Mouse (Mus musculus): ENCODE measurements at regions not wholly inside any gene's neighbourhood (a gene's known extent, or its start where the extent isn't known, plus 50 kb on each side); places are given as distances from the start of the nearest gene placed in this dataset.

DNA sequence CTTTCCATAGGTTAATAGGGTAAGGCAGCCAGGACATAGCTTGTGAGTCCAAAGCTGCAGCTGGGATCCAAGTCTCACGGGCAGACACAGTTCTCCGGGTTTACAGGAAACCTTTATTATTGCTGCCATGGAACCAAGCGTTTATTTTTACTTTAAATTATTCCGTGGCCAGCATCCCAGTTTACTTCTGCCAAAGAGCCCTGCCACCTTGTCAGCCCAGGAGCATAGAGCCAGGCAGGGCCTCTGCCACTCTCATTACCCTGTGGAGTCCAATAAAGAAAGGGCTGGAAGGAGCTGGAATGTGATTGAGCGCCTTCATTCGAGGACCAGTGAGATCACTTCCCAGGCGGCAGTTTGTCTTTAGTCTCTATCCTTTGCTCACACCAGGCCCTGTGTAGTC lies 96.6 kb upstream of the Atp6ap2 start:
- no peak overlapping the region for H3K9ac ChIP-seq
- peaks cover 34% of the 10 kb centered on the region for H3K27me3 ChIP-seq
- no peaks in the 10 kb centered on the region for H3K9me3 ChIP-seq
- no peak overlapping the region for H3K4me2 ChIP-seq
- WGBS: 78% methylated on average over 7 of the region's 7 CpGs
- H3K4me3 ChIP-seq: no peak overlapping the region
- no peaks in the 10 kb centered on the region for H3K4me1 ChIP-seq
- no peak for ATAC-seq (ENCODE audit: insufficient number of reproducible peaks, insufficient read depth, low FRiP score, low TSS enrichment, low read depth)
- H3K36me3 ChIP-seq: no peaks in the 10 kb centered on the region
- no peak overlapping the region for H3K27ac ChIP-seq

DNA sequence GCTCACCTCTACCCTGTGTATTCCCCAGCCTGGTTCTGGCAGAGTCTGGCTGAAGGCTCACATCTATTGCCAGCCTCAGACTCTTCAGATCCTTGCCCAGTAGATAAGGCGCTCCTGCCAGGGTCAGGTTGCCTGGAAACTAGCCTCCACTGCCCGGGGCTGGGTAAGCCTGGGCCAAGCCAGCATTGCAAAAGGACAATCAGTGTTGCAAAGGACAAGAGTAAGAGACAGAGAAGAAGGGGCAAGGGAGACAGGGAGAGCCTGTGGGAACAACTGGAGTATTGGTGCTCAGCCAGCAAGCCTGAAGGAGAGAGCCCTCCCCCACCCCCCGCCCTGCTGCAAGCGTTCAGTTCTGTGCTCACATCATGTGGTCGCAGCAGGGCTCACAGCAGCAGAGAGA lies 94.4 kb upstream of the Atp6ap2 start:
- no peak overlapping the region for H3K4me2 ChIP-seq
- H3K27me3 ChIP-seq: peaks cover 40% of the 10 kb centered on the region
- H3K36me3 ChIP-seq: no peaks in the 10 kb centered on the region
- H3K27ac ChIP-seq: no peak overlapping the region
- H3K4me3 ChIP-seq: no peak overlapping the region
- no peak for ATAC-seq (ENCODE audit: insufficient number of reproducible peaks, insufficient read depth, low FRiP score, low TSS enrichment, low read depth)
- no peak overlapping the region for H3K9ac ChIP-seq
- no peaks in the 10 kb centered on the region for H3K4me1 ChIP-seq
- no peaks in the 10 kb centered on the region for H3K9me3 ChIP-seq
- 57% methylated on average over 5 of the region's 5 CpGs for WGBS

DNA sequence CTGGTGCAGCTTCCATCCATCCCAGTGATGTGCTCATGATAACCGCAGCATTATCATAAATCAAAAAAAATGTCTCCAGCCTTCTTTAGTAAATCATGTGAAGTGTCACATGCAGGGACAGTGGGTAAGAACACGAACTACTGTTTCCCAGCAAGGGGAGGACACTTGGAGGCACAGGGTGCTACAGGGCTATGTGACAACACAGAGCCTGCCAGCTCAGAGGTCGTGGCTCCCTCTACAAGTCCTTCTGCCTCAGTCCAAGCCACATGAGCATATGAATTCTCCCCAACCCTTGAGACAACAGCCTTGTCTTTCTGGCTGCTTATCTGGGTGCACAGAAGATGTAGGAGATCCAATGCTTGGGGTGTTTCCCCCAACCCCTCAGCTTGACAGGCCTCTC lies 93.7 kb upstream of the Atp6ap2 start:
- H3K4me2 ChIP-seq: no peak overlapping the region
- WGBS: 75% methylated on average over 3 of the region's 3 CpGs

DNA sequence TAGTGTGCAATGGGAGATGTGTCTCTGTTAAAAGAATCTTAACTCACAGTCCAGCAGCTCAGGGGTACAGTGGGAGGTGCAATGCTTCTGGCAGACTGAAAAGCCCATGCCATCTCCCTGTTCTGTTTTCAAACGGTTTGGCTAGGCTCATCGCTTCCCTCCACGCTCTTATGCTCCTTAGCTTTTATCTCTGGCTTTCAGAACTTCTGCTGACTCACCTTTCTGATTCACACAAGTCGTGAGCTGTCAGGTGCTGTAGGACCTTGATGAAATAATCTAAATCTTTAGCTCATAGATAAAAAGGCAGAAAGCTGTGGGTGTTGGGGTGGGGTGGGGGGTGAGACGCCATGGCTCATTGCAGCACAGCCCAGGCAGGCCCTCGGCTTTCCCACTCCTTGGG lies 93.1 kb upstream of the Atp6ap2 start:
- Histone ChIP-seq H3K4me1 (no peaks in the 10 kb centered on the region), H3K4me3 (no peak overlapping the region), H3K27ac (no peak overlapping the region), H3K27me3 (peaks cover 42% of the 10 kb centered on the region), H3K36me3 (no peaks in the 10 kb centered on the region), H3K9me3 (no peaks in the 10 kb centered on the region), H3K9ac (no peak overlapping the region), H3K4me2 (no peak overlapping the region)
- ATAC-seq (ENCODE audit: insufficient number of reproducible peaks, insufficient read depth, low FRiP score, low TSS enrichment, low read depth): no peak
- WGBS: 75% methylated on average over 6 of the region's 6 CpGs

More for the DNA sequence above, 93.7 kb upstream of the Atp6ap2 start:
- no peaks in the 10 kb centered on the region for H3K9me3 ChIP-seq
- H3K9ac ChIP-seq: no peak overlapping the region
- no peak overlapping the region for H3K27ac ChIP-seq
- no peak overlapping the region for H3K4me3 ChIP-seq
- ATAC-seq (ENCODE audit: insufficient number of reproducible peaks, insufficient read depth, low FRiP score, low TSS enrichment, low read depth): no peak
- H3K4me1 ChIP-seq: no peaks in the 10 kb centered on the region
- H3K36me3 ChIP-seq: no peaks in the 10 kb centered on the region
- peaks cover 42% of the 10 kb centered on the region for H3K27me3 ChIP-seq

DNA sequence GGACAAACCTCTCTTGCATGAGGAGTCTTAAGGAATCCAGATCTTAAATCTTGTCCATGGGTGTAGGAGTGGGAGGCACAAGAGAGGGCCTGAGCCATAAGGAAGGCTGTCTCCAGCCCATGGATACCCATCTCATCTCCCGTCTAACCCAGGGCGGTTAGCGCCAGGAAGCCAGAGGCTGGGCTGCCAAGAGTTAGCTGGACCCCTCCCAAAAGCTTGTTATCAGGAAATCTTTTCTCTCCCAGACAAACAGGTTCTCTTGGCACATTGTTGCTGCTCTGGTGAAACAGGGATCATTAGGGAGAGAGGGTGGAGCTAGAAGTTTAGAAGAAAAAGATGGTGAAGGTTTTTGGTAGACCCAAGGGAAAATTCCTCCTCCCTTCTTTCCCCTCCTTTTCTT lies 87.0 kb upstream of the Atp6ap2 start:
- no peaks in the 10 kb centered on the region; the same call in 1 of the 2 replicates for H3K4me1 ChIP-seq
- 79% methylated on average over 3 of the region's 3 CpGs for WGBS
- H3K4me2 ChIP-seq: no peak overlapping the region
- H3K9ac ChIP-seq: no peak overlapping the region
- no peaks in the 10 kb centered on the region for H3K36me3 ChIP-seq
- H3K4me3 ChIP-seq: no peak overlapping the region
- no peak overlapping the region for H3K27ac ChIP-seq
- no peaks in the 10 kb centered on the region for H3K9me3 ChIP-seq
- peaks cover 32% of the 10 kb centered on the region for H3K27me3 ChIP-seq
- ATAC-seq (ENCODE audit: insufficient number of reproducible peaks, insufficient read depth, low FRiP score, low TSS enrichment, low read depth): no peak

DNA sequence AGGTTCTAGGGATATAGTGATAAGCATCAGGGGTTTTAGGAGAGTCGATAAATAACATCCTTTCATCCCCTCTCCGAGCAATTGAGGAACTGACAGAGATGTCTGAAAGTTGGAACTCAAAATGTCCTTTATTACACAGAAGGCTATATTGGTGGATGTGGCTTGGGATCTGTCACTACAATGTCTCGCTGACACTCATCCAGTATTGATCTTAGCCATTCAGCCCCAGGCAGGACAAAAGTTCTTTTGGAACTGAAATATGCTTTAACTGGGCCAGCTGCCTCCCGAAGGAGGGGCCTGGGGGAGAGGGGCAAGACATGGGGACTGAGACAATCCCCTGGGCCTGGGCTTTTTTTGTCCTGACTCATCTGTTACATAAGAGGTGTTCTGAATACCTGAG lies 85.2 kb upstream of the Atp6ap2 start:
- H3K9me3 ChIP-seq: no peaks in the 10 kb centered on the region
- WGBS: 69% methylated on average over 4 of the region's 4 CpGs
- no peak overlapping the region for H3K9ac ChIP-seq
- no peak overlapping the region for H3K27ac ChIP-seq
- no peaks in the 10 kb centered on the region; the same call in 1 of the 2 replicates for H3K4me1 ChIP-seq
- H3K4me3 ChIP-seq: no peak overlapping the region
- H3K27me3 ChIP-seq: peaks cover 26% of the 10 kb centered on the region
- no peak overlapping the region for H3K4me2 ChIP-seq
- H3K36me3 ChIP-seq: no peaks in the 10 kb centered on the region
- ATAC-seq (ENCODE audit: insufficient number of reproducible peaks, insufficient read depth, low FRiP score, low TSS enrichment, low read depth): no peak

DNA sequence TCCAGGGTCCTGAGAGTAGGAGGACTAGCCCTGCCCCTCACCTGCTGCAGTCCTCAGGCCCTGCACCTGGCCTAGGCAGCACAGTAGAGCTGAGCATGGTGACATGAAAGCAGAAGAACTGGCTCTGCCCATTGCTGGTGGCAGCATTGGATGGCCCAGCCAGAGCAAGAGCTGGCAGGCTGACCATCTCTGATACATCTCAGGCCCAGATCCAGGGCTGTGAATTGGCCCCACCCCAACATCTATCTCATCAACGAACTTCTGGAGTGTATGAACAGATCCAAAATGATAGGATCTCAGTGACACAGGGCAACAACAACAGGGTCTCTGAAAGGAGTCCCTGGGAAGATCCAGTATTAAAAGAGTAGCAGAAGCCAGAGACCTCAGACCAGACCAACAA lies 84.0 kb upstream of the Atp6ap2 start:
- peaks cover 21% of the 10 kb centered on the region for H3K27me3 ChIP-seq
- no peak overlapping the region for H3K4me3 ChIP-seq
- no peak for ATAC-seq (ENCODE audit: insufficient number of reproducible peaks, insufficient read depth, low FRiP score, low TSS enrichment, low read depth)
- no peaks in the 10 kb centered on the region; the same call in 1 of the 2 replicates for H3K4me1 ChIP-seq
- 59% methylated on average over 1 of the region's 1 CpGs for WGBS
- no peaks in the 10 kb centered on the region for H3K36me3 ChIP-seq
- no peak overlapping the region for H3K9ac ChIP-seq
- H3K27ac ChIP-seq: no peak overlapping the region
- no peaks in the 10 kb centered on the region for H3K9me3 ChIP-seq
- H3K4me2 ChIP-seq: no peak overlapping the region

DNA sequence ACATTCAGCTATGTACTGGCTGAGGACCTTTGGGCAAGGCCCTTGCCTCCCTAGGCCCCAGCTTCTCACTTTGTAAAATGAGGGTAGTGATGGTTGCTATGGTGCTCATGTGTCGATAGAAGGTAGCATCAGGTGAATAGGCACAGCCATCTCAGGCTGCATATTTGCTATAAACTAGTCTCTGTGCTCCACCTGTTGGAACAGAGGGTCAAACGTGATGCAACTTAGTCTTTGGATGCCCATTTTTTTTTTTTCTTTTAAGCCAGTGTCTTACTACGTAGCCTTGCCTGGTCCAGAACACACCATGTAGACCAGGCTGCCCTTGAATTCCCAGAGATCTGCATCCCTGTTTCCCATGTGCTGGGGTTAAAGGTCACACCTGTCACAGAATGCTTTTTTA lies 76.5 kb upstream of the Atp6ap2 start:
- Histone ChIP-seq H3K4me2 (no peak overlapping the region), H3K36me3 (no peaks in the 10 kb centered on the region), H3K27ac (no peak overlapping the region), H3K4me3 (no peak overlapping the region), H3K27me3 (peaks cover 7% of the 10 kb centered on the region; the same call in 1 of the 2 replicates), H3K9ac (no peak overlapping the region), H3K9me3 (no peaks in the 10 kb centered on the region), H3K4me1 (no peaks in the 10 kb centered on the region)
- ATAC-seq (ENCODE audit: insufficient number of reproducible peaks, insufficient read depth, low FRiP score, low TSS enrichment, low read depth): no peak
- 62% methylated on average over 3 of the region's 3 CpGs for WGBS

DNA sequence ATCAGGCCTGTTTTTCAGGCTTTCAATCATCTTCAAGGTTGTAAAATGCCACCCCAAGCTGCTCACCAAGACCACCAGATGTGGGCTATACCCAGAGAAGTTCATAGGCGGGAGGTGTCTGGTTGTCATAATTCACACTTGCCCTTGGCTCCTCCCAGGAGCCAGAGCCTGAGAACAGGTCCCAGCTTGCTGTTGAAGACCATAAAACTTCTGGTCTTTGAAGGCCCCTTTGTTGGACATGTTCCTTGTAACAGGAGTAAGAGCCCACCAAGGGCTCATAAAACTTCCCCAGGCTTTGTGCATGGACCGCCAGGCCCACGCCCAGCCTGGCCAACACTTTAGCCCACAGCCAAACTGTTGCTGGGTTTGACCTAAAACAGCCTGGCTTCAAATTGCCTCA lies 62.6 kb upstream of the Atp6ap2 start:
- ATAC-seq (ENCODE audit: insufficient number of reproducible peaks, insufficient read depth, low FRiP score, low TSS enrichment, low read depth): no peak

DNA sequence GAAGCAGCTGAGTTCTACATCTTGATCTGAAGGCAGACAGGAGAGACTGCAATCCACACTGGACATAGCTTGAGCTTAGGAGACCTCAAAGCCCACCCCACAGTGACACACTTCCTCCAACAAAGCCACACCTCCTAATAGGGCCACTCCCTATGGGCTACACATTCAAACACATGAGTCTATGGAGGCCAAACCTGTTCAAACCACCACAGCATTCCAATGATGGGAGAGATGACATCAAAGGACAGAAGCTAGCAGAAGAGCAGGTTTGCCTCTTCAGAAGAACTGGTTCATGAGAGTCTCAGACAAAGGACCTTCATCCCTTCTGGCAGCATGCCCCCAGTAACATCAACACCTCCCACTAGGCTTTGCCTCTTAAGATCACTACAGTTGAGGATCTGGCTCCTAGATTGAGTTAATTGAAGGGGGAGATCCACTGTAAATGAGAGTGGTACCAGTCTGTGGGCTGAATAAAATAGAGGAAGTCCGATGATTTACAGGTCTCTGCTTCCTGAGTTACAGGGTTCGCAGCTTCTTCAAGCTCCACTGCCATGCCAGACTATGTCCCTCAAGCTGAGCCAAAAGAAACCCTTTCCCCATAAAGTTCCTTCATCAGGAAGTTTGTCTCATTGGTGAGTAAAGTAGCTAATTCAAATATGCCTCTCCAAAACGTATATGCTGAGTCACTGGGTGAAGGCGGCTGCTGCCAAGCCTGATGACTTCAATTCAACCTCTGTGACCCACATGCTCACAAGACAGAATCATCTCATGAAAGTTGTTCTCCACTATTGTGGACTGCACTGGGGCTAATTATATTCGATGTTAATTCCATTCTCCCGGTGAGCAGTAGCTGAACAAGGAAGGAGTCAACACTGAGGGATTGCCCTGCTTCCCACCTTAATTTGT lies 56.9 kb upstream of the Atp6ap2 start:
- no peak for ATAC-seq (ENCODE audit: insufficient number of reproducible peaks, insufficient read depth, low FRiP score, low TSS enrichment, low read depth)
- 70% methylated on average over 6 of the region's 6 CpGs for WGBS

More for the DNA sequence above, 62.6 kb upstream of the Atp6ap2 start:
- H3K36me3 ChIP-seq: no peaks in the 10 kb centered on the region
- H3K4me2 ChIP-seq: no peak overlapping the region
- H3K4me1 ChIP-seq: no peaks in the 10 kb centered on the region
- H3K4me3 ChIP-seq: no peak overlapping the region
- H3K9ac ChIP-seq: no peak overlapping the region
- no peak overlapping the region for H3K27ac ChIP-seq
- H3K9me3 ChIP-seq: no peaks in the 10 kb centered on the region; the same call in 1 of the 2 replicates
- H3K27me3 ChIP-seq: no peaks in the 10 kb centered on the region
- WGBS: 85% methylated on average over 3 of the region's 3 CpGs

More for the DNA sequence above, 56.9 kb upstream of the Atp6ap2 start:
- H3K4me1 ChIP-seq: no peaks in the 10 kb centered on the region
- 0 out of 2 replicates have a peak, but pooled peaks cover 2% of the 10 kb centered on the region for H3K27me3 ChIP-seq
- no peak overlapping the region for H3K4me2 ChIP-seq
- H3K4me3 ChIP-seq: no peak overlapping the region
- H3K27ac ChIP-seq: no peak overlapping the region
- no peaks in the 10 kb centered on the region for H3K9me3 ChIP-seq
- no peaks in the 10 kb centered on the region for H3K36me3 ChIP-seq
- H3K9ac ChIP-seq: no peak overlapping the region

Data from embryonic facial prominence, embryonic 13.5 days (tissue).